8 mouse cellular contexts compared by ENCODE assay signal in genomic region chr5:107688499-107688866, GRCm38 (mm10). TPM values are rescaled to one million over a fixed set of nuclear protein-coding genes. Genes with fewer than 3 reads are reported as not detected.
DNase-seq lines count a peak whose midpoint lies in the region; ATAC-seq lines count a peak whose summit lies in the region.

No protein-coding gene starts in this region.

- peak overlapping the region; percentile 45 for H3K4me3 ChIP-seq in liver, embryonic 11.5 days (ENCODE audit: low read depth, low read length)
- H3K4me3 ChIP-seq in embryonic facial prominence, embryonic 10.5 days, result peak overlapping the region; percentile 63
- H3K4me3 ChIP-seq in hindbrain, embryonic 13.5 days, result peak overlapping the region; percentile 50
- H3K4me3 ChIP-seq in midbrain, embryonic 10.5 days, result peak overlapping the region; percentile 59

- no peaks in the 10 kb centered on the region for H3K4me1 ChIP-seq in liver, embryonic 11.5 days (replicated peaks; ENCODE audit: control insufficient read depth, insufficient read depth, low read length)
- peaks cover 12% of the 10 kb centered on the region for H3K4me1 ChIP-seq in embryonic facial prominence, embryonic 10.5 days
- H3K4me1 ChIP-seq in hindbrain, embryonic 13.5 days (replicated peaks), result peaks cover 8% of the 10 kb centered on the region
- peaks cover 10% of the 10 kb centered on the region for H3K4me1 ChIP-seq in midbrain, embryonic 10.5 days

- H3K9ac ChIP-seq in liver, embryonic 11.5 days (ENCODE audit: low read depth, low read length), result no peak overlapping the region
- peak overlapping the region; percentile 69 for H3K9ac ChIP-seq in hindbrain, embryonic 13.5 days

- no peaks in the 10 kb centered on the region for H3K36me3 ChIP-seq in liver, embryonic 11.5 days (ENCODE audit: control insufficient read depth, insufficient read depth, low read length)
- H3K36me3 ChIP-seq in embryonic facial prominence, embryonic 10.5 days (replicated peaks), result no peaks in the 10 kb centered on the region
- no peaks in the 10 kb centered on the region for H3K36me3 ChIP-seq in hindbrain, embryonic 13.5 days
- H3K36me3 ChIP-seq in midbrain, embryonic 10.5 days, result no peaks in the 10 kb centered on the region

- no peaks in the 10 kb centered on the region for H3K9me3 ChIP-seq in liver, embryonic 11.5 days (ENCODE audit: control insufficient read depth, low read length)
- no peaks in the 10 kb centered on the region for H3K9me3 ChIP-seq in embryonic facial prominence, embryonic 10.5 days
- no peaks in the 10 kb centered on the region for H3K9me3 ChIP-seq in hindbrain, embryonic 13.5 days
- peaks cover 5% of the 10 kb centered on the region; the same call in 1 of the 2 replicates for H3K9me3 ChIP-seq in midbrain, embryonic 10.5 days (replicated peaks)

- H3K4me2 ChIP-seq in liver, embryonic 11.5 days, result peak overlapping the region; percentile 78
- H3K4me2 ChIP-seq in hindbrain, embryonic 13.5 days, result peak overlapping the region; percentile 70

- no peak for DNase-seq in liver, embryonic 11.5 days (ENCODE audit: low spot score)
- no peak for DNase-seq in liver
- no peak for DNase-seq in embryonic facial prominence, embryonic 10.5 days (ENCODE audit: low spot score)
- peak; percentile 13 for DNase-seq in midbrain, embryonic 10.5 days (ENCODE audit: low spot score)
- DNase-seq in ovary, postnatal 14 days (ENCODE audit: low spot score), result no peak
- no peak for DNase-seq in cerebellum, adult 11 months
- DNase-seq in cerebellum, postnatal 10 days, result no peak

- H3K27ac ChIP-seq in liver, embryonic 11.5 days (ENCODE audit: low read depth, low read length), result no peak overlapping the region
- no peak overlapping the region for H3K27ac ChIP-seq in embryonic facial prominence, embryonic 10.5 days (replicated peaks)
- peak overlapping the region; percentile 70 for H3K27ac ChIP-seq in hindbrain, embryonic 13.5 days
- H3K27ac ChIP-seq in midbrain, embryonic 10.5 days (replicated peaks), result no peak overlapping the region; the same call in 1 of the 2 replicates

- peaks cover 16% of the 10 kb centered on the region for H3K27me3 ChIP-seq in liver, embryonic 11.5 days (replicated peaks; ENCODE audit: control insufficient read depth, insufficient read depth, low read length)
- H3K27me3 ChIP-seq in embryonic facial prominence, embryonic 10.5 days (replicated peaks; ENCODE audit: low read depth, poor library complexity, severe bottlenecking), result peaks cover 42% of the 10 kb centered on the region
- H3K27me3 ChIP-seq in hindbrain, embryonic 13.5 days, result peaks cover 24% of the 10 kb centered on the region
- peaks cover 45% of the 10 kb centered on the region for H3K27me3 ChIP-seq in midbrain, embryonic 10.5 days (ENCODE audit: low read depth, poor library complexity, severe bottlenecking)

- peak; percentile 26; the same call in 1 of the 2 replicates for ATAC-seq in liver, embryonic 11.5 days (replicated peaks; ENCODE audit: low FRiP score)
- ATAC-seq in hindbrain, embryonic 13.5 days (ENCODE audit: low FRiP score), result peak; percentile 67

- 30% methylated on average over 9 of the region's 9 CpGs for WGBS in liver, embryonic 11.5 days
- WGBS in embryonic facial prominence, embryonic 10.5 days, result 27% methylated on average over 9 of the region's 9 CpGs
- WGBS in hindbrain, embryonic 13.5 days, result 25% methylated on average over 9 of the region's 9 CpGs
- WGBS in midbrain, embryonic 10.5 days, result 32% methylated on average over 9 of the region's 9 CpGs

RNA-seq across cellular contexts. Expression of gene Gfi1, which starts 37.4 kb away (rescaled TPM):
- 0.22 and 0.30 TPM in 2 replicates for polyA plus RNA-seq in liver, embryonic 11.5 days (2014; fragmentation: Nextera tagmentation; extraction: Ambion mirVana)
- polyA plus RNA-seq in embryonic facial prominence, embryonic 10.5 days (2016; fragmentation: Nextera tagmentation; extraction: Ambion mirVana), result 0.05 TPM in 1 of 2 replicates, not detected in the other
- polyA plus RNA-seq in hindbrain, embryonic 13.5 days (2015; fragmentation: Nextera tagmentation; extraction: Ambion mirVana), result not detected in 2 replicates
- not detected in 2 replicates for polyA plus RNA-seq in midbrain, embryonic 10.5 days (2016; fragmentation: Nextera tagmentation; extraction: Ambion mirVana)
